Comparison of ENCODE assay signal across 12 mouse cellular contexts in the genomic region with DNA sequence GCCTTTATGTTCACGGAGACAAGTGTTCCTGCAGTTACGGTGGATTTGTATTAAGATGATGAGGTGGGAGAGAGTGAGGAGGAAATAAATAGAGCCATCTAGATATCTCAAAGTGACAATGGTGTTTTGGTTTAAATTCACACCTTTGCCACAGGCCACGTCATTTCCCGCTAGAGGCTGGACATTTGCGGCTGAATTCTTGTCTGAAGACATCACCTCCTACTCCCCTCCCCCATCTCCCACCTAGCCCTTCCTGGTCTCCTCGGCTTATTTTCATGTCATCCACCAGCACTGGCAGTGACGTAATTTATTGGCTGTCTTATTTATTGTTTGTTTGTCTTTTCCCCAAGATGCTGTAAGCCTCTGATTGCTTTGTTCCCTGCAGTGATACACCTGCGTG. TPM values are rescaled to one million over a fixed set of nuclear protein-coding genes. Genes with fewer than 3 reads are reported as not detected.
A peak's percentile ranks its signal among the peaks of the same experiment; 100 is the strongest.
DNase-seq lines count a peak whose midpoint lies in the region; ATAC-seq and TF ChIP-seq lines count a peak whose summit lies in the region.
"Had no signal": no experiment of that assay in that cellular context is flagged by ENCODE, and none has a peak within 500 bp of the region (broad histone marks: within the 10 kb centered on the region; RNA-seq: fewer than 3 reads in every experiment).

No protein-coding gene starts in this region.

- H3K9me3 ChIP-seq in kidney, postnatal 0 days (replicated peaks; ENCODE audit: low read length) = no peaks in the 10 kb centered on the region
- H3K9me3 ChIP-seq in midbrain, embryonic 14.5 days (ENCODE audit: control insufficient read depth, low read length) = no peaks in the 10 kb centered on the region
- no peaks in the 10 kb centered on the region for H3K9me3 ChIP-seq in midbrain, embryonic 13.5 days
- H3K9me3 ChIP-seq in stomach, embryonic 16.5 days (replicated peaks; ENCODE audit: control insufficient read depth, low read length) = no peaks in the 10 kb centered on the region
- H3K9me3 ChIP-seq: embryonic facial prominence, embryonic 12.5 days; hindbrain, embryonic 15.5 days had no signal

- no peak for TF ChIP-seq EP300 in heart, adult 2 months (IDR thresholded peaks at IDR 0.05; ENCODE audit: insufficient read depth, low read depth, low read length)

- H3K79me2 ChIP-seq in heart, adult 2 months (replicated peaks; ENCODE audit: control insufficient read depth, insufficient read depth, low read length) = no peaks in the 10 kb centered on the region

- H3K36me3 ChIP-seq in heart, adult 2 months (ENCODE audit: control insufficient read depth, insufficient read depth, low read length) = no peaks in the 10 kb centered on the region
- no peaks in the 10 kb centered on the region for H3K36me3 ChIP-seq in kidney, postnatal 0 days (ENCODE audit: insufficient read depth, low read length)
- H3K36me3 ChIP-seq in kidney, adult 2 months (ENCODE audit: control insufficient read depth, insufficient read depth, low read length) = no peaks in the 10 kb centered on the region
- no peaks in the 10 kb centered on the region for H3K36me3 ChIP-seq in midbrain, embryonic 14.5 days (ENCODE audit: control insufficient read depth, insufficient read depth, low read length)
- no peaks in the 10 kb centered on the region for H3K36me3 ChIP-seq in midbrain, embryonic 13.5 days
- H3K36me3 ChIP-seq in stomach, embryonic 16.5 days (ENCODE audit: control insufficient read depth, insufficient read depth, low read length) = no peaks in the 10 kb centered on the region
- H3K36me3 ChIP-seq: embryonic facial prominence, embryonic 12.5 days; hindbrain, embryonic 15.5 days had no signal

- intact Hi-C loops in heart, adult 2 months (cut with DNase I) = no loop called here
- intact Hi-C loops in heart, postnatal 14 days (cut with DNase I) = no loop called here

- TF ChIP-seq CTCF in heart, adult 2 months (IDR thresholded peaks at IDR 0.05) = no peak
- TF ChIP-seq CTCF in kidney, postnatal 0 days (IDR thresholded peaks at IDR 0.05; ENCODE audit: low read depth) = no peak
- no peak for TF ChIP-seq CTCF in kidney, adult 2 months (conservative IDR thresholded peaks at IDR 0.05; ENCODE audit: insufficient read depth, insufficient read length, low read depth, low read length)

- 48% methylated on average over 8 of the region's 8 CpGs for WGBS in heart, adult 2 months
- 53% methylated on average over 8 of the region's 8 CpGs for WGBS in kidney, postnatal 0 days
- WGBS in kidney, adult 2 months = 65% methylated on average over 8 of the region's 8 CpGs
- 62% methylated on average over 8 of the region's 8 CpGs for WGBS in midbrain, embryonic 14.5 days
- WGBS in midbrain, embryonic 13.5 days = 71% methylated on average over 8 of the region's 8 CpGs
- 66% methylated on average over 8 of the region's 8 CpGs for WGBS in stomach, embryonic 16.5 days

- peak overlapping the region; percentile 42 for H3K27ac ChIP-seq in heart, adult 2 months
- H3K27ac ChIP-seq in kidney, postnatal 0 days = no peak overlapping the region
- no peak overlapping the region for H3K27ac ChIP-seq in kidney, adult 2 months (ENCODE audit: insufficient read depth, low read depth, low read length)
- no peak overlapping the region for H3K27ac ChIP-seq in midbrain, embryonic 14.5 days (replicated peaks; ENCODE audit: low read depth, low read length)
- H3K27ac ChIP-seq in midbrain, embryonic 13.5 days = no peak overlapping the region
- no peak overlapping the region for H3K27ac ChIP-seq in stomach, embryonic 16.5 days (ENCODE audit: low read length)
- H3K27ac ChIP-seq: embryonic facial prominence, embryonic 12.5 days; hindbrain, embryonic 15.5 days had no signal

- peak in 1 of 2 experiments; percentile 6 for DNase-seq in heart, adult 2 months
- no peak for DNase-seq in heart, postnatal 14 days
- DNase-seq in kidney, postnatal 0 days (ENCODE audit: low spot score) = no peak
- DNase-seq in kidney, adult 2 months = no peak
- peak; percentile 5 for DNase-seq in midbrain, embryonic 14.5 days
- no peak for DNase-seq in ovary, postnatal 36 days (ENCODE audit: low spot score)
- DNase-seq: thymus, postnatal 25 days had no signal

- H3K27me3 ChIP-seq in heart, adult 2 months (ENCODE audit: control insufficient read depth, insufficient read depth, low read length) = no peaks in the 10 kb centered on the region
- H3K27me3 ChIP-seq in kidney, postnatal 0 days (ENCODE audit: insufficient read depth, low read length) = no peaks in the 10 kb centered on the region
- H3K27me3 ChIP-seq in kidney, adult 2 months (replicated peaks; ENCODE audit: control insufficient read depth, insufficient read depth, low read length) = no peaks in the 10 kb centered on the region
- H3K27me3 ChIP-seq in midbrain, embryonic 14.5 days (ENCODE audit: control insufficient read depth, insufficient read depth, low read length) = no peaks in the 10 kb centered on the region
- H3K27me3 ChIP-seq in midbrain, embryonic 13.5 days = no peaks in the 10 kb centered on the region
- H3K27me3 ChIP-seq in stomach, embryonic 16.5 days (ENCODE audit: control insufficient read depth, insufficient read depth, low read length) = no peaks in the 10 kb centered on the region
- H3K27me3 ChIP-seq: embryonic facial prominence, embryonic 12.5 days; hindbrain, embryonic 15.5 days had no signal

- H3K4me3 ChIP-seq in heart, adult 2 months = no peak overlapping the region
- H3K4me3 ChIP-seq in kidney, postnatal 0 days (replicated peaks; ENCODE audit: low read depth, low read length) = no peak overlapping the region
- no peak overlapping the region for H3K4me3 ChIP-seq in kidney, adult 2 months (ENCODE audit: insufficient read depth, low read depth, low read length)
- no peak overlapping the region for H3K4me3 ChIP-seq in midbrain, embryonic 14.5 days (replicated peaks; ENCODE audit: low read depth, low read length)
- H3K4me3 ChIP-seq in midbrain, embryonic 13.5 days (replicated peaks) = no peak overlapping the region
- H3K4me3 ChIP-seq in stomach, embryonic 16.5 days (replicated peaks; ENCODE audit: low read length) = no peak overlapping the region
- H3K4me3 ChIP-seq: embryonic facial prominence, embryonic 12.5 days; hindbrain, embryonic 15.5 days had no signal

- no peak overlapping the region for H3K9ac ChIP-seq in heart, adult 2 months (ENCODE audit: low read depth, low read length)
- no peak overlapping the region for H3K9ac ChIP-seq in kidney, postnatal 0 days (ENCODE audit: low read depth, low read length)
- no peak overlapping the region for H3K9ac ChIP-seq in midbrain, embryonic 14.5 days (replicated peaks; ENCODE audit: low read length)
- H3K9ac ChIP-seq in midbrain, embryonic 13.5 days (replicated peaks) = no peak overlapping the region
- H3K9ac ChIP-seq in stomach, embryonic 16.5 days (ENCODE audit: low read length) = no peak overlapping the region
- H3K9ac ChIP-seq: embryonic facial prominence, embryonic 12.5 days; hindbrain, embryonic 15.5 days had no signal

- H3K4me2 ChIP-seq in kidney, postnatal 0 days (ENCODE audit: low read length) = peak overlapping the region; percentile 38; the same call in 1 of the 2 replicates
- no peak overlapping the region for H3K4me2 ChIP-seq in midbrain, embryonic 14.5 days (ENCODE audit: low read length)
- H3K4me2 ChIP-seq in midbrain, embryonic 13.5 days (replicated peaks) = no peak overlapping the region
- peak overlapping the region; percentile 34; the same call in 1 of the 2 replicates for H3K4me2 ChIP-seq in stomach, embryonic 16.5 days (ENCODE audit: low read depth, low read length)
- H3K4me2 ChIP-seq: embryonic facial prominence, embryonic 12.5 days had no signal

- peaks cover 4% of the 10 kb centered on the region for H3K4me1 ChIP-seq in heart, adult 2 months (ENCODE audit: control insufficient read depth, insufficient read depth, low read length)
- 0 out of 2 replicates have a peak, but pooled peaks cover 8% of the 10 kb centered on the region for H3K4me1 ChIP-seq in kidney, postnatal 0 days (replicated peaks; ENCODE audit: insufficient read depth, low read length)
- peaks cover 7% of the 10 kb centered on the region for H3K4me1 ChIP-seq in kidney, adult 2 months (ENCODE audit: control insufficient read depth, insufficient read depth, low read length)
- H3K4me1 ChIP-seq in midbrain, embryonic 14.5 days (ENCODE audit: control insufficient read depth, insufficient read depth, low read length) = 0 out of 2 replicates have a peak, but pooled peaks cover 6% of the 10 kb centered on the region
- H3K4me1 ChIP-seq in midbrain, embryonic 13.5 days (replicated peaks) = peaks cover 16% of the 10 kb centered on the region
- H3K4me1 ChIP-seq in stomach, embryonic 16.5 days (ENCODE audit: control insufficient read depth, insufficient read depth, low read length) = peaks cover 13% of the 10 kb centered on the region

- ATAC-seq in kidney, postnatal 0 days (replicated peaks; ENCODE audit: low FRiP score, low read depth) = peak; percentile 25; the same call in 1 of the 2 replicates
- ATAC-seq in midbrain, embryonic 14.5 days (ENCODE audit: low FRiP score, low TSS enrichment) = no peak
- no peak for ATAC-seq in midbrain, embryonic 13.5 days
- no peak for ATAC-seq in stomach, embryonic 16.5 days (ENCODE audit: insufficient read depth, low FRiP score)

- TF ChIP-seq POLR2A in heart, adult 2 months (IDR thresholded peaks at IDR 0.05; ENCODE audit: insufficient read depth, low read depth, low read length) = no peak
- no peak for TF ChIP-seq POLR2A in kidney, adult 2 months (IDR thresholded peaks at IDR 0.05; ENCODE audit: low read depth, low read length)

RNA-seq across cellular contexts. Expression of gene Arrdc4, which starts 32.1 kb away (rescaled TPM):
- 1 to 10 TPM; 6.3 to 7.2 TPM for total RNA-seq in heart, adult 2 months (2021)
- polyA plus RNA-seq in heart, adult 2 months (2012; rRNA removed) = 4.6 and 7.9 TPM in 2 replicates
- 10 to 100 TPM; 11.2 to 15.7 TPM for total RNA-seq in heart, postnatal 14 days (2021)
- 26.1 and 29.7 TPM in 2 replicates for polyA plus RNA-seq in kidney, postnatal 0 days (2015; fragmentation: Nextera tagmentation; extraction: Ambion mirVana)
- 4.5 and 6.8 TPM in 2 replicates for polyA plus RNA-seq in kidney, adult 2 months (2012; rRNA removed)
- polyA plus RNA-seq in midbrain, embryonic 14.5 days (2014; fragmentation: Nextera tagmentation; extraction: Ambion mirVana) = 23.2 and 25.8 TPM in 2 replicates
- 18.3 and 22.2 TPM in 2 replicates for polyA plus RNA-seq in midbrain, embryonic 13.5 days (2015; fragmentation: Nextera tagmentation; extraction: Ambion mirVana)
- 20.3 and 21.4 TPM in 2 replicates for polyA plus RNA-seq in stomach, embryonic 16.5 days (2015; fragmentation: Nextera tagmentation; extraction: Ambion mirVana)
- polyA plus RNA-seq: C2C12 had no signal

Comparison
In these comparisons a context has a peak if more than half of its experiments do, and no peak if none do; other contexts are left out.
1. H3K4me2 ChIP-seq: peak in kidney, postnatal 0 days (single experiment) and stomach, embryonic 16.5 days (single experiment); none in midbrain, embryonic 14.5 days (single experiment) and midbrain, embryonic 13.5 days (single experiment).